Mouse (Mus musculus): ENCODE data around the gene Acot12. TPM values are rescaled to one million over a fixed set of nuclear protein-coding genes. Genes with fewer than 3 reads are reported as not detected.
"Not testable (repeated sequence)": the region's sequence is repeated elsewhere in the genome, so short reads cannot be mapped to it uniquely, and the experiment has no call there.

Gene Acot12
- total RNA-seq, 2 experiments from 2014 or later, result 0.54 TPM; not detected in 1

DNA sequence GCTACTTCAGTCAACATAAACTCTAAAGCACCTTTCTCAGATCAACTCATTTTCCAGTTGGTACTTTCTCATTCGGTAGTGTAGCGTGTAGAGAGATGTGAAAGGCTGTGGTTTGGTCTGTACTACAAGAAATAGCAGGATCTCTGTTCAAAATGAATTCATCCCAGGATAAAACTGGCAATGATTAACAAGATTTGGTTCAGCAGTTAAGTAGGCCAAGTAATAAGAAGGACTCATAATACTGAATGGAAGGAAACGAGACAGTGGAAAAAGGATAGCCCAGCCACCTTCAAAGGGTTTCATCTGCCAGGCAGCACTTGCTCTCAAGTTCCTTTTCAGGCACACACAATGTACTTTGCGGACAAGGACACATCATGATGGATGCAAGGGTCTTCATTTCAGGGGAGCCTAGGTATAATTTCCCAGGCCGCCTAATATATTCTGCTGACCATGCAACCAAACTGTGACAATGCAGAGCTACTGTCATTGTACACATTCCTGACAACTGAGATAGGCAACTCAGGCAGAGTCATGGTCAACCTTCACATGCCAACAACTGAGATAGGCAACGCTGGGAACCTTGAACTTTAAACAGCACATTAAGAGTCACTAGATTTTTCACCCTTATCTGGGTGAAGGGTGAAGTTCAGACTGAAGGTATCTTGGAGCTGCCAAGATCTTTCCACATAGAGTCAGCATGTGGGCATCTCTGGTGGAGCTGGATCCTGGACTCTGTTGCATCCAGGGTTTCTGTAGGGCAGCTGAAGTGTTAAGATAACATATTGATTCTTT, 20.5 kb downstream of the Acot12 start:
- no peak overlapping the region for H3K27ac ChIP-seq
- DNase-seq (ENCODE audit: extremely low spot score in 1 of 2, low spot score in 2 of 2), result no peak
- no peak for TF ChIP-seq CTCF (IDR thresholded peaks at IDR 0.05)
- no peak overlapping the region for H3K4me3 ChIP-seq
- intact Hi-C loops (cut with DNase I), result no loop called here

DNA sequence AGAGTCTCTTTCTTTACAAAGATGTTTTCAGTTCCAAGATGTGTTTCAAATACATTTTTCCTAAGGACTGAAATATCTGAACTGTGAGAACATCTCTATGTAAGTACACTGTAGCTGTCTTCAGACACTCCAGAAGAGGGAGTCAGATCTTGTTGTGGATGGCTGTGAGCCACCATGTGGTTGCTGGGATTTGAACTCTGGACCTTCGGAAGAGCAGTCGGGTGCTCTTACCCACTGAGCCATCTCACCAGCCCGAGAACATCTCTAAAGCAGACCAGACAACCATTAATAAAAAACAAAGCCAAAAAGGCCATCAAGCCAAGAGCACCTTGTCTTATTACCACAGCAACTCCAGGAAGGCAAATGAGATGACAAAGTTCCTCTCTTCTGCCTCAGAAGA, 22.3 kb downstream of the Acot12 start:
- H3K4me3 ChIP-seq; DNase-seq (ENCODE audit: extremely low spot score in 1 of 2, low spot score in 2 of 2); intact Hi-C loops (cut with DNase I); H3K27ac ChIP-seq: not testable (repeated sequence)

DNA sequence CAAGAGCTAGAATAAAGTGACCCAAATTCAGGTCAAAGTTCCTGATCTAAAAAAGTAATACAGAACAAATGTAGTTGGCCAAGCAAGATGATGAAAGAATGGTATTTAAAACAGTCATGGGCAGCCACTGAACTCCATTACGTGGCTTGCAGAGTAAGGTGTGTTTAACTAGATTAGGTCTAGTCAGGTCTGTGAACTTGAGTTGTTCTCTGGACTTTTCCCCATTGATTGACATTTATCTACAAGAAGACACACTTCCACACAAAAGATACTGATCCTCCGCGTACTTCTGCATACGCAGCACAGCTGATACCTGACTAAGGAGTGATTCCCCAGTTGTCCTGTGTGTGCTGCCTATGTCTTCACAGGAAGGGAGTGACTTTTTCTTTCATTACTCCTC, 24.3 kb downstream of the Acot12 start:
- intact Hi-C loops (cut with DNase I), result no loop called here
- no peak for TF ChIP-seq CTCF (IDR thresholded peaks at IDR 0.05)
- H3K27ac ChIP-seq, result no peak overlapping the region
- no peak overlapping the region for H3K4me3 ChIP-seq
- no peak for DNase-seq (ENCODE audit: extremely low spot score in 1 of 2, low spot score in 2 of 2)

DNA sequence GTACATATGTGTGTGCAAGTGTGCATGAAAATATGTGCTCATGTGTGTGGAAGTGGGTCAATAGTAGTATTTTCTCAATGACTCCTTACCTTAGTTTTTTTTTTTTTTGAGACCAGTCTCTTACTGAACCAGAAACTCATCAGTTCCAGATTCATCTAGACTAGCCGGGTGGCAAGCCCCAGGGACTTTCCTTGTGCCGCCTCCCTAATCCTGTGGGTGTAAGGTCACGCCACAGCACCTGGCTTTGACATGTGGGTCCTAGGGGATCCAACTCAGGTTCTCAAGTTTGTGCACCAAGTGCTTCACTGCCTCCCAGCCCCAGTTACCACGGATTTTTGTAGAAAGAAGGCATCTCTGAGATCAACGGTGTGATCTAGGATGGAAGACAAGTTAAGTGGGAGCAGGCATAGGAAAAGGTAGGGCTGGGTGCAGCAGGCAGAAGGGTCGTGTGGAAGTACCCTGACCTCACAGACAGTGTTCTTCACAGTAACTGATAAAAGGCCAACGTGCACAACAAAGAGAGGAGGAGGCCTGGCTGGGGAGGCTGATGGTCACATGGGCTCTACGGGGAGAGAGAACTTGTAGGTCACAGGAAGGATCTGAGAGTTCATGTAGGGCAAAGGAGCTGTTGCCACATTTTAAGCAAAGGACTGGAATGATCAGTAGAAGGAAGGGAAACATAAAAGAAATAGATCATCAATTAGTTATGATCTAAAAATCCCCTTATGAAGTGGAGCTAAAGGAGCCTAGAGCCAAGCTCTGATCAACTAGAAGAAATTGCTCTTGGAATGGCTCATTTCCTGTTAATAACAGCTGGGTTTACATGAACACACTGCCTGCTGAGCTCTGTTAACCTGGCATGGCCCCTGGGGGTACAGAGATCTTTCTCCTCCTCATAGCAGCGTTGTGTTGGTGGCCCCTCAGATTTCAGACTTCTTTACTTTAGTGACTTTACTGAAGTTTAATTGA, 27.7 kb downstream of the Acot12 start:
- TF ChIP-seq CTCF (IDR thresholded peaks at IDR 0.05), result no peak
- no peak overlapping the region for H3K4me3 ChIP-seq
- intact Hi-C loops (cut with DNase I), result no loop called here
- no peak for DNase-seq (ENCODE audit: extremely low spot score in 1 of 2, low spot score in 2 of 2)
- no peak overlapping the region for H3K27ac ChIP-seq

DNA sequence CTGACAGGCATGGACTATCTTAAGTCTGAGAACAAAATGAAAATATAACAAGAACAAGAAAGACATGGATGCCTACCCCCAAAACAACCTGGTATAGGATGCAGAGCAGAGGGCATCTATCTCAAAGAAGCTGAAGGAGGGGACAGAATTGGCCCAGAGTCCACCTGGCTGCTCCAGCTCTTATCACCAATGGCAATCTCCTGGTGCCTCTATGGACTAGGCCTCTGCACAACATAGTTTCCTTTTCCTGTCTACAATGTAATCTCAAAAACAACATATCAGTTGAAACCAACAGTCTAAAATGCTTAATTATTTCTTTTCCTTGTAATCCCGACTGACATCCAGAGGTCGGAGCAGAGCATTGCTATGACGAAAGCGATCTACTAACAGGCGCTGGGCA, 36.8 kb downstream of the Acot12 start:
- H3K27ac ChIP-seq, result no peak overlapping the region
- no peak overlapping the region for H3K4me3 ChIP-seq
- no peak for TF ChIP-seq CTCF (IDR thresholded peaks at IDR 0.05)
- DNase-seq (ENCODE audit: extremely low spot score in 1 of 2, low spot score in 2 of 2), result no peak
- intact Hi-C loops (cut with DNase I), result no loop called here

DNA sequence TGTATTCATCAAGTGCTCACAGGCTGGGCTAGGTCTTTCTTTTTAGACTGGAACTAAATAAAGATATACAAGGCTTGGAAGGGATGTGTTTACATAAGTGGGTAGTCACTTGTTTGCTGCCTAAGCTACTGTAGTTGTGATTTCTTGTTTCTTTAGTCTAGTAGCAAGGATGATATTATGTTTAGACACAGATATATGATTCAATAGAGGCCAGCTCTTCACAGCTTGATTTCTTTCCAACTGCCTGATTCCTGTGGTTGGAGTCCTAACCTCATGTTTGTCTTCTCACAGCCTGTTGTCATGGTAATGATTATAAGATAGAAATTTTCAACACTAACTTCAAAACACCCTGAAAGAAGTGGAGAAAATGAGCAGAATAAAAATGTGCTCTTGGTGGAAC, 38.6 kb downstream of the Acot12 start:
- Histone ChIP-seq H3K27ac (no peak overlapping the region), H3K4me3 (no peak overlapping the region)
- TF ChIP-seq CTCF (IDR thresholded peaks at IDR 0.05), result no peak
- intact Hi-C loops (cut with DNase I), result no loop called here
- DNase-seq (ENCODE audit: extremely low spot score in 1 of 2, low spot score in 2 of 2), result no peak

DNA sequence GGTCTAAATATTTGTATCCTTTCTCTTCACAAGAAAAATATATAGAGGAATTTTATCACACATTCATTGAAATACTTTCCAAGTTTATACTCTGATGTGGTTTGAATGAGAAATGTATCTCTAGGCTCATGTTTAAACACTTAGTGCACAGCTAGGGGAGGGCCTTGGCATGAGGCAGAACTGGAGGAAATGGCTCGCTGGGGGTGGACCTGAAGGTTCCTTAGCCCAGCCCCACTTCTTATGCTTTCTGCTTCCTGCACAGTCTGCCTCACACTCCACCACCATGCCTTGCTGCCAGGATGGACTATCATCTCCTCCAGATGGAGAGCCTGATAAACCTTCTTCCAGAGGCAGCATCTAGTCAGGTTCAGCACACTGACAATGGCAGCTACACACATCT, 50.7 kb downstream of the Acot12 start:
- Histone ChIP-seq H3K4me3 (no peak overlapping the region), H3K27ac (no peak overlapping the region)
- intact Hi-C loops (cut with DNase I), result loop anchor here (10.0 kb wide), 1 partner anchor 327 kb away; the partner anchor contains the start of gene Ssbp2
- no peak for DNase-seq (ENCODE audit: extremely low spot score in 1 of 2, low spot score in 2 of 2)
- no peak for TF ChIP-seq CTCF (IDR thresholded peaks at IDR 0.05)

DNA sequence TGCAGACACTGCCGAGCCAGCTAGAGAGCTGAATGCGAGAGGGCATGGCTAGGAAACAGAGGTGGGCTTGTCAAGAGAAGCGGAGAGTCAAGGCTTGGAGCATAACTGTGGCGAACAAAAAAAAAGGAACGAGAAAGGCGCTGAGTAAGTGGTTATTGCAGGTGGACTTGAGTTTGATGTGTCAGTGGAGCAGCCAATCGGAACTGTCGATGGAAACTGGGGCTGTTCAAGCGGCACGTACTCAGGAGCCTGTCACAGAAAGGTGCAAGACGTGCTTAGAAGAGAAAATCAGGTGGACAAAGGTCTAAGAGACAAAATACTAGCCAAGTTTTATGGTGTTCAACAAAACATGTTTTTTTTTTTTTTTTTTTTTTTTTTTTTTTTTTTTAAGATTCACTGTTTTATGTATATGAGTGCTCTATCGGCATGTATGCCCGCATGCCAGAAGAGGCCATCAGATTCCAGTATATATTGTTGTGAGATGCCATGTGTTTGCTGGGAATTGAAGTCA, 53.7 kb downstream of the Acot12 start:
- no peak overlapping the region for H3K27ac ChIP-seq
- intact Hi-C loops (cut with DNase I), result loop anchor here (10.0 kb wide), 1 partner anchor 330 kb away; the partner anchor contains the start of gene Ssbp2
- DNase-seq (ENCODE audit: extremely low spot score in 1 of 2, low spot score in 2 of 2), result no peak
- no peak for TF ChIP-seq CTCF (IDR thresholded peaks at IDR 0.05)
- H3K4me3 ChIP-seq, result no peak overlapping the region

DNA sequence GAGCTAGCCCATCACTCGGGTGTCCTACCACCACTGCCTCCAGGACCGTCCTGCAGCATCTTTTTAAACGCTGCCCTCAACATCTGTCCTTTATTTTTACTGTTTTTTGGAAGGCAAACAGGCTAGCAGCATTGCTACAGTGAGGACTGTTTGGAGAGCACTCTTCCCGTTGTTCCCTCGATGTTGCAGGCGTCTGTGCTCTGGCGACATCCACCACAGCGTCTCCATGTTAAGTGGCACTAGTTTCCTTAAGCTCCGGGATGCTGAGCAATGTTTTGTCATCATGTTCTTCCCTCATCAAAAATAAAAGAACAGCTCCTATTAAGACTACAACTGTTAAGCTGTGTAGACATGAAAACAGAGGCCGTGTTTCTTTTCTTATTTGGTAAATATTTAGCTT, 54.3 kb downstream of the Acot12 start:
- DNase-seq (ENCODE audit: extremely low spot score in 1 of 2, low spot score in 2 of 2), result no peak
- no peak overlapping the region for H3K4me3 ChIP-seq
- no peak overlapping the region for H3K27ac ChIP-seq
- intact Hi-C loops (cut with DNase I), result loop anchor here (10.0 kb wide), 1 partner anchor 331 kb away; the partner anchor contains the start of gene Ssbp2
- TF ChIP-seq CTCF (IDR thresholded peaks at IDR 0.05), result no peak

DNA sequence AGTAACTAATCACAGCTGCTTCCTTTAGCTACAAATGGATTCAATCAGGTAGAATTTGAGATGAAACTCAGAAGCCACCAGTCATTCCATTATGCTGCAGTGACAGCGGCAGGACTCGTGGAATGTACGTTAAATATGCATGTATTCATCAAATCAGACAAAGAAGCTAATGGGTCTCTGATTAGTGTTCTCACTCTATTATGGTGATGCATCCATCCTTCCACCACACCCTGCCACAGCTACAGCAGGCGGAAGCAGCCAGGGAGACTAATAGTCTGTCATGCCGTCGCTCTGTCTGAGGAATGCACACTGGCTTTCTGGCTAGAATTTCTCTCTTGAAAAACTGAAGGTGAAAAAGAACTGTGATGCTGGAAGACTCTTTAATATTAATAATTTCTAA, 54.7 kb downstream of the Acot12 start:
- intact Hi-C loops (cut with DNase I), result loop anchor here (10.0 kb wide), 1 partner anchor 331 kb away; the partner anchor contains the start of gene Ssbp2
- Histone ChIP-seq H3K27ac (no peak overlapping the region), H3K4me3 (no peak overlapping the region)
- no peak for DNase-seq (ENCODE audit: extremely low spot score in 1 of 2, low spot score in 2 of 2)
- TF ChIP-seq CTCF (IDR thresholded peaks at IDR 0.05), result no peak

DNA sequence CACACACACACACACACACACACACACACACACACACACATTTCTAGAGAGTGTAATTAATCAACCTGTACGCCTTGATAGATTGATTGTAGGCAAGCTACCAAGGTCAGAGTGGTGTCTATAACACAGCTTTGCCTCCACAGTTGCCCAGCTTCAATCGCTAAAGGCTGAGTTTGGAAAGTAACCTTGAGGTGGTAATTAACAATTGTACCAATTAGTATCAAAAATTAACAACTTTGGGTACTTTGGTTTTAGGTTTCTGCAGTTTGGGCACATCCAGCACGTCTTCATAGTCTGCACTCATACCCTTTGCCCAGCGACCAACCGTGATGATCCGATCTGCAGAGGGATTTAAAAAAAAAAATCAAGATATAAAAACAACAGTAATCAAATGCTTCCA, 55.6 kb downstream of the Acot12 start:
- no peak for DNase-seq (ENCODE audit: extremely low spot score in 1 of 2, low spot score in 2 of 2)
- no peak overlapping the region for H3K27ac ChIP-seq
- no peak overlapping the region for H3K4me3 ChIP-seq
- intact Hi-C loops (cut with DNase I), result loop anchor here (10.0 kb wide), 1 partner anchor 332 kb away; the partner anchor contains the start of gene Ssbp2
- no peak for TF ChIP-seq CTCF (IDR thresholded peaks at IDR 0.05)

DNA sequence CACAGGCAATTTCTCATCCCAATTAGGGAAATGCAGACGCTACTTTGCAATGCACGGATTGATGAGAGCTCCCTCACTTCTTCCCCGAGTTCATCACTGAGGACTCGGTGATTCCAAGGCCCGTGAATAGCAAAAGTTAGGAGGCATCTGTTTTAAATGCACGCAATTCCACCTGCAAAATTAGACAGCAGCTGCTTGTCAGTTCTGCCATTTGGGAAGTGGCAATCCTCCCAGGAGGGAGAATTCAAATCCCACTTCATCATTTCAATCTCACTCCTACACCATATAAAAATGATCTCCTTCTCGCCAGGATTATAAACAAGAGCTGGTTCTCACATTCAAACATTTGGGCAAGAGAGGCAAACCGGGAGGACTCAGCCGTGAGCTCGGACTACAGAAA, 56.1 kb downstream of the Acot12 start:
- no peak for DNase-seq (ENCODE audit: extremely low spot score in 1 of 2, low spot score in 2 of 2)
- Histone ChIP-seq H3K27ac (no peak overlapping the region), H3K4me3 (no peak overlapping the region)
- TF ChIP-seq CTCF (IDR thresholded peaks at IDR 0.05), result no peak
- intact Hi-C loops (cut with DNase I), result loop anchor here (10.0 kb wide), 1 partner anchor 333 kb away; the partner anchor contains the start of gene Ssbp2

Measured in left cerebral cortex, adult 2 months (tissue).